Mouse (Mus musculus) kidney, embryonic 14.5 days (tissue): ENCODE measurements around the gene Tmem41b. TPM values are rescaled to one million over a fixed set of nuclear protein-coding genes. Genes with fewer than 3 reads are reported as not detected.

Source experiments
- ATAC-seq: fragments of 200-750 bp; cut with Nextera tagmentation; 2 replicates; pipeline ENCODE4 v1.8.0; 2017; ENCODE audit warnings: moderate number of reproducible peaks, mild to moderate bottlenecking, moderate TSS enrichment, moderate library complexity; ENCODE audit not compliant: low FRiP score, low TSS enrichment
- H3K27ac ChIP-seq: fragments of 300-500 bp; sonication (generic); 2 replicates; pipeline ENCODE4 v1.5.1; 2014; ENCODE audit warnings: low read depth, mild to moderate bottlenecking, low read length, moderate library complexity, mixed read lengths
- H3K27me3 ChIP-seq: fragments of 300-500 bp; sonication (generic); 2 replicates; pipeline ENCODE4 v1.6.1; 2014; ENCODE audit warnings: mild to moderate bottlenecking, low read length; ENCODE audit not compliant: control insufficient read depth, insufficient read depth
- H3K36me3 ChIP-seq: fragments of 300-500 bp; sonication (generic); 2 replicates; pipeline ENCODE4 v1.6.1; 2014; ENCODE audit warnings: low read length, mixed read lengths; ENCODE audit not compliant: control insufficient read depth, insufficient read depth
- H3K4me1 ChIP-seq: fragments of 300-500 bp; sonication (generic); 2 replicates; pipeline ENCODE4 v1.6.1; 2014; ENCODE audit warnings: low read length, mixed read lengths; ENCODE audit not compliant: control insufficient read depth, insufficient read depth
- H3K4me2 ChIP-seq: fragments of 300-500 bp; sonication (generic); replicated peaks from 2 replicates; pipeline ENCODE4 v1.6.1; 2014; ENCODE audit warnings: low read depth, mild to moderate bottlenecking, low read length
- H3K4me3 ChIP-seq: fragments of 300-500 bp; sonication (generic); 2 replicates; pipeline ENCODE4 v1.5.1; 2014; ENCODE audit warnings: mild to moderate bottlenecking, low read length
- H3K9ac ChIP-seq: fragments of 300-500 bp; sonication (generic); 2 replicates; pipeline ENCODE4 v1.6.1; 2014; ENCODE audit warnings: low read depth, mild to moderate bottlenecking, low read length, moderate library complexity
- H3K9me3 ChIP-seq: fragments of 300-500 bp; sonication (generic); 2 replicates; pipeline ENCODE4 v1.6.1; 2016; ENCODE audit warnings: low read length; ENCODE audit not compliant: control insufficient read depth
- WGBS: fragments of 180-500 bp; shearing (Covaris S2); extraction: QIAGEN DNeasy Blood & Tissue Kit; methylation state at CpG from one replicate; pipeline ENCODE4 v1.1.7; 2014; 5-methylcytosine and 5-hydroxymethylcytosine counted together
- polyA plus RNA-seq: library from polyadenylated mRNA; unstranded; fragments of >200 nt; fragmentation: Nextera tagmentation; extraction: Ambion mirVana; gene quantifications from 2 replicates; pipeline ENCODE4 v1.2.1, GENCODE M21; 2014

The Tmem41b gene
- polyA plus RNA-seq, 1 experiment from 2014 or later, result 72.5 TPM

- Histone ChIP-seq H3K36me3 (no peaks in the 10 kb centered on the region), H3K4me1 (peaks cover 22% of the 10 kb centered on the region; the same call in 1 of the 2 replicates), H3K4me3 (no peak overlapping the region), H3K4me2 (no peak overlapping the region), H3K27me3 (no peaks in the 10 kb centered on the region), H3K9ac (no peak overlapping the region), H3K27ac (0 out of 2 replicates have a peak overlapping the region, but pooled peaks have one; percentile 17), H3K9me3 (no peaks in the 10 kb centered on the region)
- 67% methylated on average over 6 of the region's 6 CpGs for WGBS
- no peak for ATAC-seq
Observed at GRCm38 (mm10) chr7:109954622-109955401, 31.9 kb downstream of the Tmem41b start.

- Histone ChIP-seq H3K36me3 (no peaks in the 10 kb centered on the region), H3K27me3 (no peaks in the 10 kb centered on the region), H3K4me3 (no peak overlapping the region), H3K4me1 (peaks cover 8% of the 10 kb centered on the region; the same call in 1 of the 2 replicates), H3K9me3 (no peaks in the 10 kb centered on the region), H3K4me2 (no peak overlapping the region), H3K27ac (no peak overlapping the region), H3K9ac (no peak overlapping the region)
- 62% methylated on average over 4 of the region's 4 CpGs for WGBS
- ATAC-seq, result no peak
Observed at GRCm38 (mm10) chr7:109951297-109951696, 35.4 kb downstream of the Tmem41b start.

- H3K4me1 ChIP-seq, result no peaks in the 10 kb centered on the region
Observed at GRCm38 (mm10) chr7:109944421-109945034, 42.2 kb downstream of the Tmem41b start.

GRCm38 (mm10) chr7:109929628-109930027 lies 57.1 kb downstream of the Tmem41b start:
- H3K27me3 ChIP-seq, result no peaks in the 10 kb centered on the region
- no peak overlapping the region for H3K9ac ChIP-seq
- peaks cover 34% of the 10 kb centered on the region for H3K36me3 ChIP-seq
- H3K4me2 ChIP-seq, result no peak overlapping the region
- no peak overlapping the region for H3K27ac ChIP-seq
- H3K4me1 ChIP-seq, result no peaks in the 10 kb centered on the region
- no peaks in the 10 kb centered on the region for H3K9me3 ChIP-seq
- H3K4me3 ChIP-seq, result no peak overlapping the region
- no peak for ATAC-seq

More at GRCm38 (mm10) chr7:109944421-109945034, 42.2 kb downstream of the Tmem41b start:
- WGBS, result 66% methylated on average over 6 of the region's 6 CpGs
- Histone ChIP-seq H3K4me2 (no peak overlapping the region), H3K9ac (no peak overlapping the region), H3K4me3 (no peak overlapping the region), H3K27ac (no peak overlapping the region), H3K27me3 (no peaks in the 10 kb centered on the region), H3K36me3 (no peaks in the 10 kb centered on the region), H3K9me3 (no peaks in the 10 kb centered on the region)
- no peak for ATAC-seq

DNA sequence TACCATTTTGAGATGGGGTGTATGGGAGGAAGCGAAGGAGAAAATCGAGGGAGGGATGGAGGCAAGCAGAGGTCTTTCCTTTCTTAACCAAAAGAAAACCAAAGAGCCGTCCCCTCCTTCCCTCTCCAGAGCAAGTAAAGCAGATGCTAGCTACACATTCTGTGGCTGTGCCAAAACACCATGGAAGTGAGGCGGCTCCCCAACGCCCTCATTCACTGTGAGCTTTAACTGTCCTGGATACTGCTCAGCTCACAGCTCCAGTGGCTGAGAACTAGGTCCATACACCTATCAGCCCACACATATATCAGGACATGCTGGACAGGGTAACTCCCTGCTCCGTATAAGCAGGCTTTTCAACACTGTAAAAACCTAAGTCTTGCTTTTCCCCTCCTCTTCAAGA lies 58.4 kb downstream of the Tmem41b start:
- WGBS, result 87% methylated on average over 6 of the region's 6 CpGs
- H3K4me2 ChIP-seq, result no peak overlapping the region
- no peak overlapping the region for H3K4me3 ChIP-seq
- no peaks in the 10 kb centered on the region for H3K9me3 ChIP-seq
- H3K4me1 ChIP-seq, result no peaks in the 10 kb centered on the region
- no peaks in the 10 kb centered on the region for H3K27me3 ChIP-seq
- peaks cover 26% of the 10 kb centered on the region for H3K36me3 ChIP-seq
- H3K9ac ChIP-seq, result no peak overlapping the region
- ATAC-seq, result no peak
- H3K27ac ChIP-seq, result no peak overlapping the region

DNA sequence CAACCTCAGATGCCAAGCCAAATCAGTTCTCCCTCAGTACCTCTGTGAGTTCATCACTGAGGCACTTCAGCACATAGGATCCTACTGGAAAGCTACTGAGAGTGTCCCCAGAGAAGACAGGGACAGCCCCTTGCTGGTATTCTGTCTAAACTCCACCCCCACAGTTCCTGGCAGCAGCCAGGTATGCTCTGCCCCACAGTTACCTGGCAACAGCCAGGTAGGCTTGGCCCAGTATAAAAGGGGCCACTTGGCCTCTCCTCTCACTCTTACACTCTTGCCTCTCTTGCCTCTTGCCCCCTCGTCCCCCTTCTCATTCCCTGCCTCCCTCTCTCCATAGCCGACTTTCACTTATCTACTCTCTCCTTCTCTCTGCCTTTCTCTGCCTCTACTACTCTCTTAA lies 61.8 kb downstream of the Tmem41b start:
- Histone ChIP-seq H3K27ac (no peak overlapping the region), H3K27me3 (no peaks in the 10 kb centered on the region), H3K36me3 (peaks cover 33% of the 10 kb centered on the region), H3K4me2 (no peak overlapping the region), H3K9ac (no peak overlapping the region), H3K4me3 (no peak overlapping the region), H3K4me1 (no peaks in the 10 kb centered on the region), H3K9me3 (no peaks in the 10 kb centered on the region)
- WGBS, result 77% methylated on average over 2 of the region's 2 CpGs
- ATAC-seq, result no peak

DNA sequence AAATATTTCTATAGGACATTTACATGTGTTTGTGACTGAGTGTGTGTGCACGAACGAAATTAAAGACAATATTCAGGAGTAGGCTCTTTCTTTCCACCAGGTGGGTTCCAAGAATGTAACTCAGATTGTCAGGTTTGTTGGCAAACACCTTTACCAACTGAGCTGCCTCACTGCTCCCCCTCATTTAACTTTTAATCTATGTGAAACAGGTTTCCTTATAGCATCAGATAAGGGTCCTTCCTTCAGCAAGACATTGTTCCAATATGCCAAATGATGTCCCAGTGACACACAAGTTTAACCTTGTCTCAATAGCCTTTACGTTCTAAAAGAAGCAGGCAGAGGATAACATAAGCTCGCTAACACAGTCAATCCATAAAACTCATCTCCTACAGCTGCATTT lies 63.8 kb downstream of the Tmem41b start:
- no peak overlapping the region for H3K27ac ChIP-seq
- H3K9me3 ChIP-seq, result no peaks in the 10 kb centered on the region
- ATAC-seq, result no peak
- H3K4me3 ChIP-seq, result no peak overlapping the region
- no peaks in the 10 kb centered on the region for H3K4me1 ChIP-seq
- WGBS, result 94% methylated on average over 4 of the region's 4 CpGs
- no peak overlapping the region for H3K9ac ChIP-seq
- H3K4me2 ChIP-seq, result no peak overlapping the region
- H3K27me3 ChIP-seq, result no peaks in the 10 kb centered on the region
- peaks cover 46% of the 10 kb centered on the region for H3K36me3 ChIP-seq

Other genes starting within 250 kb of the Tmem41b start
- gene Tmem9b, start 234.1 kb downstream of the Tmem41b start, polyA plus RNA-seq, result 41.1 and 46.9 TPM in 2 replicates
- 0.29 and 0.80 TPM in 2 replicates for gene Nrip3, start 204.9 kb downstream of the Tmem41b start, polyA plus RNA-seq
- gene Scube2, start 121.2 kb downstream of the Tmem41b start, polyA plus RNA-seq, result 0.34 and 0.77 TPM in 2 replicates
- 38.9 and 43.4 TPM in 2 replicates for gene Dennd5a, start 26.5 kb downstream of the Tmem41b start, polyA plus RNA-seq
- 21.9 and 22.5 TPM in 2 replicates for gene Ipo7, start 31.3 kb upstream of the Tmem41b start, polyA plus RNA-seq
- gene Zfp143, start 74.3 kb upstream of the Tmem41b start, polyA plus RNA-seq, result 16.3 and 22.1 TPM in 2 replicates
- 29.4 and 35.7 TPM in 2 replicates for gene Wee1, start 135.1 kb upstream of the Tmem41b start, polyA plus RNA-seq
- gene Swap70, start 234.8 kb upstream of the Tmem41b start, polyA plus RNA-seq, result 15.7 and 30.3 TPM in 2 replicates